Mouse (Mus musculus) monocyte, adult 2 months (primary cell): Measurements from ENCODE around the gene Pi4kb.
A peak's percentile ranks its signal among the peaks of the same experiment; 100 is the strongest.
"Not testable (repeated sequence)": the region's sequence is repeated elsewhere in the genome, so short reads cannot be mapped to it uniquely, and the experiment has no call there.

Experiments
- DNase-seq, 2 experiments: peaks; one replicate each; pipeline ENCODE4 v3.0.0; 2022; ENCODE audit warnings: low spot score in 2 of 2, low read depth in 1 of 2

Gene Pi4kb

GRCm38 (mm10) chr3:94974528-94975422, at the start of gene Pi4kb:
TSS of gene Pi4kb (plus strand) at chr3:94974731.
- DNase-seq = peak; percentile 66 to 89

GRCm38 (mm10) chr3:94926301-94926736, 48.2 kb upstream of the Pi4kb start:
- DNase-seq = not testable (repeated sequence)

- DNase-seq = not testable (repeated sequence)
Observed at GRCm38 (mm10) chr3:94928979-94929378, 45.6 kb upstream of the Pi4kb start.

- not testable (repeated sequence) for DNase-seq
Observed at GRCm38 (mm10) chr3:94930386-94931266, 43.9 kb upstream of the Pi4kb start.

- DNase-seq = not testable (repeated sequence)
Observed at GRCm38 (mm10) chr3:94931427-94932082, 43.0 kb upstream of the Pi4kb start.

- DNase-seq = not testable (repeated sequence)
Observed at GRCm38 (mm10) chr3:94932279-94932678, 42.3 kb upstream of the Pi4kb start.

- peak; percentile 53 to 65 for DNase-seq
Observed at GRCm38 (mm10) chr3:94932809-94933564, 41.5 kb upstream of the Pi4kb start, which contains the start of gene Selenbp1. TSS of gene Selenbp1 (plus strand) at chr3:94933056.

- not testable (repeated sequence) for DNase-seq
Observed at GRCm38 (mm10) chr3:94933604-94934003, 40.9 kb upstream of the Pi4kb start.

GRCm38 (mm10) chr3:94934564-94934963, 40.0 kb upstream of the Pi4kb start:
- DNase-seq = not testable (repeated sequence)

GRCm38 (mm10) chr3:94935332-94935731, 39.2 kb upstream of the Pi4kb start:
- DNase-seq = not testable (repeated sequence)

GRCm38 (mm10) chr3:94936147-94936546, 38.4 kb upstream of the Pi4kb start:
- DNase-seq = not testable (repeated sequence)

GRCm38 (mm10) chr3:94937194-94937593, 37.3 kb upstream of the Pi4kb start:
- DNase-seq = not testable (repeated sequence)

- not testable (repeated sequence) for DNase-seq
Observed at GRCm38 (mm10) chr3:94940033-94940432, 34.5 kb upstream of the Pi4kb start.

- not testable (repeated sequence) for DNase-seq
Observed at GRCm38 (mm10) chr3:94942211-94942967, 32.1 kb upstream of the Pi4kb start.

- DNase-seq = not testable (repeated sequence)
Observed at GRCm38 (mm10) chr3:94943706-94944105, 30.8 kb upstream of the Pi4kb start.

GRCm38 (mm10) chr3:94948066-94948614, 26.4 kb upstream of the Pi4kb start:
- DNase-seq = no peak

GRCm38 (mm10) chr3:94949645-94950044, 24.9 kb upstream of the Pi4kb start:
- DNase-seq = no peak

GRCm38 (mm10) chr3:94952806-94953205, 21.7 kb upstream of the Pi4kb start:
- no peak for DNase-seq

GRCm38 (mm10) chr3:94953384-94953763, 21.2 kb upstream of the Pi4kb start:
- DNase-seq = no peak
